Mouse (Mus musculus) bone marrow, adult 2 months (tissue): ENCODE results near the gene Ppp2r1b.

Experiments used
- CTCF ChIP-seq: fragments of 200-500 bp; IDR thresholded peaks from 2 replicates; pipeline ENCODE4 v1.5.1; 2011; ENCODE audit warnings: low read length, control low read depth; ENCODE audit not compliant: control insufficient read depth, insufficient read depth
- POLR2A ChIP-seq: fragments of 200-500 bp; IDR thresholded peaks from 2 replicates; pipeline ENCODE4 v1.6.1; 2011; ENCODE audit warnings: low read depth, mild to moderate bottlenecking, control low read depth, low read length, borderline replicate concordance; ENCODE audit not compliant: control insufficient read depth

DNA sequence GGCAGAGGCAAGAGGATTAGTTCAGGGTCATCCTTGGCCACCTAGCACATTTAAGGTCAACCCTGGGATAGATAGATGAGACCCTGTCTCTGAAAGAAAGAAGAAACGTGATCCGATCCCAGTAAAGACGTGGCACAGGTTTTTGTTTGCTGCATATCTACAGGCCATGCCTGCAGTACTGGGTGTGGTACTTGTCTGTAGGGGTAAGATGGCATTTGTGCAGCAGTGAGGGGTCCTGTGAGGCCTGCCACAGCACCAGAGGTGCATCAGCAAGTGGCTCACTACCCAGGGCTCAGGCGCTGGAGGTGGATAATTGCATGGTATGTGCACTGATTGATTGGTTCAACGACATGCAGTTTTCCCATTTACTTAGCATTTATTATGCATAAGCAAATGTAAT lies 31.3 kb upstream of the Ppp2r1b start:
- TF ChIP-seq CTCF: no peak
- TF ChIP-seq POLR2A: no peak
